Mouse (Mus musculus): ENCODE measurements around the gene Ccdc106.

DNA sequence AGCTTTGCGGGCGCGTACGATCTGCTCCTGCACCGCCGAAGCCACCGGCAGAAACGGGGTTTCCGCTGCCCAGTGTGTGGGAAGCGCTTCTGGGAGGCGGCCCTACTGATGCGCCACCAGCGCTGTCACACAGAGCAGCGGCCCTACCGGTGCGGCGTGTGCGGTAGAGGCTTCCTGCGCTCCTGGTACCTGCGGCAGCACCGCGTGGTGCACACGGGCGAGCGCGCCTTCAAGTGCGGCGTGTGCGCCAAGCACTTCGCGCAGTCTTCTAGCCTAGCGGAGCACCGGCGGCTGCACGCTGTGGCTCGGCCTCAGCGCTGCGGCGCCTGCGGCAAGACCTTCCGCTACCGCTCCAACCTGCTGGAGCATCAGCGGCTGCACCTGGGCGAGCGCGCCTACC lies 11.1 kb downstream of the Ccdc106 start:
- no peak for TF ChIP-seq CTCF (IDR thresholded peaks at IDR 0.05; ENCODE audit: low read depth)
- TF ChIP-seq EP300 (IDR thresholded peaks at IDR 0.05; ENCODE audit: low read depth), result no peak

All from liver, postnatal 0 days (tissue).